Comparison of ENCODE assay signal across 28 mouse cellular contexts in the genomic region with DNA sequence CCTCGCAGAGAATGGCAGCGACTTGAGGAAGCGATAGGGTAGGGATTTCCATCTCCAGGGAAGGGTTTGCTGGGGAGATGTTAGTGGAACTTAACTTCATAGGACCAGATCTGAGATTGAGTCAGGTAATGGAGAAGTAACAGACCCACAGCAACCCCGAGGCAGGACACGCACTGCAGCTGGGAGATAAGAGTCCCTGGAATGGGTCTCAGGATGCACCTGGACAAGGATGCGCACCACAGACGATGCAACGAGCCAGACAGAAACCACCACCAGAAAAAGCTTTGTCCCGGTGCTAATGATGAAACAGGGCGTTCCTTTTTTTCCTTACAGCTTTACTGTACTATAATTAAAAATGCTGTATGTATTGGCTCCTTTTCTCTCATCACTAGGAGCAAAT.
"Had no signal": no experiment of that assay in that cellular context is flagged by ENCODE, and none has a peak within 500 bp of the region (broad histone marks: within the 10 kb centered on the region; RNA-seq: fewer than 3 reads in every experiment).

No protein-coding gene starts in this region.

- H3K9ac ChIP-seq: embryonic facial prominence, embryonic 12.5 days; embryonic facial prominence, embryonic 13.5 days; embryonic facial prominence, embryonic 15.5 days; forebrain, embryonic 12.5 days; forebrain, embryonic 13.5 days; forebrain, embryonic 15.5 days; forebrain, postnatal 0 days had no signal

- H3K4me2 ChIP-seq: embryonic facial prominence, embryonic 12.5 days; embryonic facial prominence, embryonic 13.5 days; embryonic facial prominence, embryonic 15.5 days; forebrain, embryonic 12.5 days; forebrain, embryonic 13.5 days; forebrain, embryonic 15.5 days had no signal

- H3K27me3 ChIP-seq: embryonic facial prominence, embryonic 12.5 days; embryonic facial prominence, embryonic 13.5 days; embryonic facial prominence, embryonic 15.5 days; forebrain, embryonic 15.5 days had no signal

- ATAC-seq: forebrain, embryonic 13.5 days; forebrain, embryonic 14.5 days; forebrain, embryonic 15.5 days; forebrain, embryonic 16.5 days; forebrain, postnatal 0 days had no signal

- H3K27ac ChIP-seq: embryonic facial prominence, embryonic 10.5 days; embryonic facial prominence, embryonic 12.5 days; embryonic facial prominence, embryonic 13.5 days; embryonic facial prominence, embryonic 15.5 days; forebrain, embryonic 10.5 days; forebrain, embryonic 12.5 days; forebrain, embryonic 13.5 days; forebrain, embryonic 15.5 days; gastrocnemius, adult 2 months; heart, adult 2 months had no signal

- H3K36me3 ChIP-seq: embryonic facial prominence, embryonic 10.5 days; embryonic facial prominence, embryonic 12.5 days; embryonic facial prominence, embryonic 13.5 days; embryonic facial prominence, embryonic 15.5 days; forebrain, embryonic 10.5 days; forebrain, embryonic 12.5 days; forebrain, embryonic 15.5 days had no signal

- DNase-seq: cerebellum, adult 2 months; cerebellum, adult 8-10 months; cerebellum, adult 9-10 months; cerebellum, adult 9-11 months; cerebellum, postnatal 10 days; cerebellum, postnatal 14 days; cerebellum, postnatal 25 days; cerebellum, postnatal 36 days; embryo, embryonic 11 days; forebrain, postnatal 0 days; gastrocnemius, adult 2 months; gastrocnemius, postnatal 10 days; gastrocnemius, postnatal 14 days; gastrocnemius, postnatal 25 days; gastrocnemius, postnatal 36 days; heart, adult 18-20 months; heart, adult 2 months had no signal

- H3K9me3 ChIP-seq: embryonic facial prominence, embryonic 10.5 days; embryonic facial prominence, embryonic 12.5 days; embryonic facial prominence, embryonic 13.5 days; embryonic facial prominence, embryonic 15.5 days; forebrain, embryonic 12.5 days; forebrain, embryonic 13.5 days; forebrain, embryonic 15.5 days had no signal

- H3K4me3 ChIP-seq: embryonic facial prominence, embryonic 10.5 days; embryonic facial prominence, embryonic 12.5 days; embryonic facial prominence, embryonic 13.5 days; embryonic facial prominence, embryonic 15.5 days; erythroblast, embryonic 14.5 days; forebrain, embryonic 10.5 days; forebrain, embryonic 12.5 days; forebrain, embryonic 13.5 days; forebrain, embryonic 15.5 days; gastrocnemius, adult 2 months; heart, adult 2 months had no signal

- H3K4me1 ChIP-seq: forebrain, embryonic 12.5 days; forebrain, embryonic 13.5 days had no signal
